Mouse (Mus musculus) ZHBTc4 (cell line): Measurements from ENCODE around the gene Nptx1.

Experiments used
- DNase-seq: peaks from one replicate; pipeline ENCODE4 v3.0.0-alpha.2; 2011; ENCODE audit warnings: low read depth, low spot score

The Nptx1 gene

GRCm38 (mm10) chr11:119493516-119493915, 54.0 kb downstream of the Nptx1 start:
- no peak for DNase-seq

DNA sequence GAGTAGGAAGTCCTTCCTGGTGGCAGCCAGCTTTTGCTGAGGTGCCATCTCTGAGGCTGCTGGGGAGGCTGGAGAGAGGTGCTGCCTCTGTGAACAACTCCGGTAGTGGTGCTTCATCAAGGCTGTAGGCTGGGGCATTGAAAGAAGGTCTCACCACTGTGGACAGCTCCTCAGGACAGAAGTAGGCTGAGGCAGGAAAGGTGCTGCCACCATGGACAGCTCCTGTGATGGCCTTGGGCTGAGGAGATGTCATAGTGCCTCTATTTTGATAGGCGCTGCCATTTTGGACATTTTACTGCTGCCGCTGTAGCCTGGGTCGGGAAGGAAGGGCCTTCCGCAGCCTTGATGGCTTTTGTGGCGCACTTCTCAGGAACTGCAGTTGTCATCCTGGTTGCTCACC, 54.7 kb downstream of the Nptx1 start:
- peak; percentile 90 for DNase-seq

- no peak for DNase-seq
Observed at GRCm38 (mm10) chr11:119491690-119492087, 55.9 kb downstream of the Nptx1 start.

DNA sequence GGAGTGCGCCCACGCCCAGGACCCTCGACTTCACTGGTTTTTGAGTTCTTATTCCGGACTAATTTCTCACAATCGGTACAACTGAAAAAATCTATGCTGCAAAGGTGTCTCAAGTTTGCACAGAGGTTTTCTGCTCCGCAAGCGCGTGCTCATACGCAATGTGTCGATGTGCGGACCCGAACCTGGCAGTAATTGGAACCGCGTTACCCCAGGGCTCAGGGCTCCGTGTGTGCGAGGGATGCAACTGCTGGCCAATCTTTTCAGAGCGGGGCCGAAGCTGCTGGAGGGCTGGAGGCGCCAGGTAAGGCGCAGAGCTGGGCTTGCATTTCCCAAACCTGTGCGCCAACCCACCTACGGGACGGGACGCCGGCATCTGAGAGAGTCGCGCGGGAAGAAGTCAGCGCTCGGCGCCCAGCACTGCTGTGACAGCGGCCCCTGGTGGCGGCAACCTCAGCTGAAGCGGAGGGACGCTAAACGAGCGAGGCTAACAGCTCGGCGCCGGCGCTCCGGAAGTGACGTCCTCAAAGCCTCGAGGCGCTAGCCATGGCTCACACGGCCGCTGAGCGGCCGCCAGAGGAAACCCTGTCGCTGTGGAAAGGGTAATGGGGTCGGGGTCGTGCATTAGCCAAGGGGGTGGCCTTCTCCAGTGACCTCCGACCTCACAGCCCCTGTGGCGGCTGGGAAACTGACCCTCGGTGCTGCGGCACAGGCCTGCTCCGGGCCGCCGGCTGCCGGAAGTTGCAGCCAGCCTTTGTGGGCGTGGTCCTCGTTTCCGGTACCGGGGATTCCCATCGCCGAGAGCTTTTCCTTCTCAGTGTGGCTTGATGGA, 56.5 kb downstream of the Nptx1 start, which contains the start of gene Endov:
Gene Endov, plus strand, starts transcription at position 487 of the 829 bp plus-strand sequence.
- DNase-seq, result peak; percentile 98
